Mouse (Mus musculus) A20 (cell line): ENCODE results near the gene Zfhx3.

Experiments
- DNase-seq: peaks from one replicate; pipeline ENCODE4 v3.0.0-alpha.2; 2011; ENCODE audit warnings: low read depth, low spot score

Zfhx3 gene

GRCm38 (mm10) chr8:108848484-108848883 is 906.0 kb downstream of the Zfhx3 start:
- DNase-seq = no peak

GRCm38 (mm10) chr8:108853028-108853427 is 910.6 kb downstream of the Zfhx3 start:
- DNase-seq = no peak

- no peak for DNase-seq
Measured at GRCm38 (mm10) chr8:108854444-108855102, 912.1 kb downstream of the Zfhx3 start.

GRCm38 (mm10) chr8:108859001-108859400 is 916.6 kb downstream of the Zfhx3 start:
- DNase-seq = no peak

GRCm38 (mm10) chr8:108859983-108860382 is 917.5 kb downstream of the Zfhx3 start:
- no peak for DNase-seq

GRCm38 (mm10) chr8:108863440-108863839 is 921.0 kb downstream of the Zfhx3 start:
- DNase-seq = no peak

- DNase-seq = no peak
Measured at GRCm38 (mm10) chr8:108866430-108866829, 924.0 kb downstream of the Zfhx3 start.

GRCm38 (mm10) chr8:108867482-108868258 is 925.2 kb downstream of the Zfhx3 start:
- DNase-seq = no peak

GRCm38 (mm10) chr8:108868259-108869090 is 926.0 kb downstream of the Zfhx3 start:
- no peak for DNase-seq

- DNase-seq = no peak
Measured at GRCm38 (mm10) chr8:108869420-108869819, 927.0 kb downstream of the Zfhx3 start.

- DNase-seq = no peak
Measured at GRCm38 (mm10) chr8:108869935-108870334, 927.5 kb downstream of the Zfhx3 start.

- no peak for DNase-seq
Measured at GRCm38 (mm10) chr8:108870371-108870770, 927.9 kb downstream of the Zfhx3 start.

- no peak for DNase-seq
Measured at GRCm38 (mm10) chr8:108875722-108876121, 933.3 kb downstream of the Zfhx3 start.

- no peak for DNase-seq
Measured at GRCm38 (mm10) chr8:108880101-108880500, 937.7 kb downstream of the Zfhx3 start.

- no peak for DNase-seq
Measured at GRCm38 (mm10) chr8:108881336-108881735, 938.9 kb downstream of the Zfhx3 start.

GRCm38 (mm10) chr8:108882073-108882472 is 939.6 kb downstream of the Zfhx3 start:
- no peak for DNase-seq

GRCm38 (mm10) chr8:108883381-108883780 is 940.9 kb downstream of the Zfhx3 start:
- no peak for DNase-seq

- no peak for DNase-seq
Measured at GRCm38 (mm10) chr8:108884947-108885346, 942.5 kb downstream of the Zfhx3 start.

GRCm38 (mm10) chr8:108885450-108885849 is 943.0 kb downstream of the Zfhx3 start:
- no peak for DNase-seq

- DNase-seq = no peak
Measured at GRCm38 (mm10) chr8:108885861-108886260, 943.4 kb downstream of the Zfhx3 start.

- DNase-seq = no peak
Measured at GRCm38 (mm10) chr8:108886599-108887255, 944.3 kb downstream of the Zfhx3 start.

GRCm38 (mm10) chr8:108887256-108887615 is 944.8 kb downstream of the Zfhx3 start:
- DNase-seq = no peak
